Mouse (Mus musculus): Measurements from ENCODE around the gene Gmppa.

Gmppa gene

DNA sequence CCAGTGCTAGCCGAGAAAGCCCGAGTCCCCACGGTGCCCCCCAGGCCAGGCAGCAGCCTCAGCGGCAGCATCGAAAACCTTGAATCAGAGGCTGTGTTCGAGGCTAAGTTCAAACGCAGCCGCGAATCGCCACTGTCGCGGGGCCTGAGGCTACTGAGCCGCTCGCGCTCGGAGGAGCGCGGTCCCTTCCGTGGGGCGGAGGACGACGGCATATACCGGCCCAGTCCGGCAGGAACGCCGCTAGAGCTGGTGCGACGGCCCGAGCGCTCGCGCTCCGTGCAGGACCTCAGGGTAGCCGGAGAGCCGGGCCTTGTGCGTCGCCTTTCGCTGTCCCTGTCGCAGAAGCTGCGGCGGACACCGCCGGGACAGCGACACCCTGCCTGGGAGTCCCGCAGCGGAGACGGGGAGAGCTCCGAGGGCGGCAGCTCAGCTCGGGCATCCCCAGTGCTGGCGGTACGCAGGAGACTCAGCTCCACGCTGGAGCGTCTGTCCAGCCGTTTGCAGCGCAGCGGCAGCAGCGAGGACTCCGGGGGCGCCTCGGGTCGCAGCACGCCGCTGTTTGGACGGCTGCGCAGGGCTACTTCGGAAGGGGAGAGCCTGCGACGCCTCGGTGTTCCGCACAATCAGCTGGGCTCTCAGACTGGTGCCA is 12.8 kb upstream of the Gmppa start:
- DNase-seq (ENCODE audit: low spot score in 2 of 2), result no peak

DNA sequence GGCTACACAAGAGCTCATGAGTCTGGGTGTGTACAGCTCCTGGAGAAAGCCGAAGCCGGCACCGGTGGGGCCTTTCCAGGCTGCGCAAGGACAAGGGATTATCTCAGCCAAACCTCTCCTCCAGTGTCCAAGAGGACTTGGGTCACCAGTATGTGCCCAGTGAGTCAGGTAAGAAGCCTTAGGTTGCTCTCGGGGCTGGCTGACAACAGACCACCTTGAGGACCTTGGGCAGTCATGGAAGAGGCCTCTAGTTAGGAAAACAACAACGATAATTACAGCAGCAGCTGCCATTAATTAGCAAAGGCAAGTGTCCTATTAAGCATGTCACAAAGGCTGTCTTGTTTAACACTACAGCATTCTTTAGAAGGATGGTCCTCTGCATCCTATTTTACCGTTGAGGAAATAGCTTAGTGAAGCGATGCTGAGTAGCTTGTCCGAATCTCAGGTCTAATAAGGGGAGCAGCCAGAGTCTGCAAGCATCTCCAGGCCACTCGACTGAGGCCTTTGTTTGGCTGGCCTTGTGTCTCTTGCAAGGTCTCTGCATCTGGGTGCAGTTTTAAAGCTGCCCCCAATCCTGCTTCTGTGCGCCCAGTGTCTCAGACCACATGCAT is 11.8 kb upstream of the Gmppa start:
- DNase-seq (ENCODE audit: low spot score in 2 of 2), result no peak

- no peak for DNase-seq (ENCODE audit: low spot score in 2 of 2)
Observed at GRCm38 (mm10) chr1:75425796-75426471, 9.8 kb upstream of the Gmppa start.

DNA sequence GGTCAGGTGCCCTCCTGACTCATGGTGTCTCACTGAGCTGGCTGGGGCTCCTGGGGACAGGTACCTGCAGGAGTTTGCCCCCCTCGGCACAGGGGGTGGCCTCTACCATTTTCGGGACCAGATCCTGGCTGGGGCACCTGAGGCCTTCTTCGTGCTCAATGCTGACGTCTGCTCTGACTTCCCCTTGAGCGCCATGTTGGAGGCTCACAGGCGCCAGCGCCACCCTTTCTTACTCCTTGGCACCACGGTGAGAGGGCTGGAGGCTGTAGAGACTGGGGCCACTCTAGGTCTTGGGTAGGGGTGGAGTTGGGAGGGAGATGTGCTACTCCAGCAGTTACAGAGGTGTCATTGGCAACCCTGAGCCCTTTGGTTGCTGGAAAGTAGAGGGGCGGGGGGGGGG is 3.1 kb downstream of the Gmppa start:
- no peak for DNase-seq (ENCODE audit: low spot score in 2 of 2)

GRCm38 (mm10) chr1:75440661-75441060 is 4.9 kb downstream of the Gmppa start:
- no peak for DNase-seq (ENCODE audit: low spot score in 2 of 2)

DNA sequence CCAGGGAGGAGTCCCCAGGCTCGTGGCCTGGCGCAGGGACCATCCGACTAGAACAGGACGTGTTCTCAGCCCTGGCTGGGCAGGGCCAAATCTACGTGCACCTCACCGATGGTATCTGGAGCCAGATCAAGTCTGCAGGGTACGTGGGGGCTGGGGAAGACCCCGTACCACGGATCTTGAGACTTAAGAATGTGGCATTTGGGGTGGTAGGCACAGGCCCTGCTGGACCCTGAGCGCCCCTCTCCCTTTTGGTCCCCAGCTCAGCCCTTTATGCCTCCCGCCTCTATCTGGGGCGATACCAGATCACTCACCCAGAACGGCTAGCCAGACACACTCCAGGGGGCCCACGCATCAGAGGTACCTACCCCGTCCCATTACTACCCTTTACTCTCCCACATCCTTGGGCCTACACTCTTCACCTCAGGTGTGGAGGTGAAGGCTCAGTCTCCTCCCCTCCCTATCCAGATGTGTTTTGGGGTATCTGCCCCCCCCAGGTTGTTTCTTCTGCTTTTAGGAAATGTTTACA is 5.8 kb downstream of the Gmppa start:
- DNase-seq (ENCODE audit: low spot score in 2 of 2), result no peak

DNA sequence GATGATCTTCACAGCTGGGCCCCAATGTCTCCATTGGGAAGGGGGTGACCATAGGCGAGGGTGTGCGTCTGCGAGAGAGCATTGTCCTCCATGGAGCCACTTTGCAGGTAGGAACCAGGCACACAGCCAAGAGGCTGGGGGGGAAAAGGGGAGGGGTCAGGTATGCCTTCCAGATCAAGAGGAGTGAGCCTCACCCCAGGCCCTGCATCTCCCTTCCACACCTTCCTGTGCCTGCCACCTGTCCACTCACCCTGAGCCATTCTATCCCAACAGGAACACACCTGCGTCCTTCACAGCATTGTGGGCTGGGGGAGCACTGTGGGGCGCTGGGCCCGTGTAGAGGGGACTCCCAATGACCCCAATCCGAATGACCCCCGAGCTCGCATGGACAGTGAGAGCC is 6.4 kb downstream of the Gmppa start:
- no peak for DNase-seq (ENCODE audit: low spot score in 2 of 2)

- no peak for DNase-seq (ENCODE audit: low spot score in 2 of 2)
Observed at GRCm38 (mm10) chr1:75442811-75443210, 7.1 kb downstream of the Gmppa start.

- DNase-seq (ENCODE audit: low spot score in 2 of 2), result no peak
Observed at GRCm38 (mm10) chr1:75443247-75444024, 7.7 kb downstream of the Gmppa start.

DNA sequence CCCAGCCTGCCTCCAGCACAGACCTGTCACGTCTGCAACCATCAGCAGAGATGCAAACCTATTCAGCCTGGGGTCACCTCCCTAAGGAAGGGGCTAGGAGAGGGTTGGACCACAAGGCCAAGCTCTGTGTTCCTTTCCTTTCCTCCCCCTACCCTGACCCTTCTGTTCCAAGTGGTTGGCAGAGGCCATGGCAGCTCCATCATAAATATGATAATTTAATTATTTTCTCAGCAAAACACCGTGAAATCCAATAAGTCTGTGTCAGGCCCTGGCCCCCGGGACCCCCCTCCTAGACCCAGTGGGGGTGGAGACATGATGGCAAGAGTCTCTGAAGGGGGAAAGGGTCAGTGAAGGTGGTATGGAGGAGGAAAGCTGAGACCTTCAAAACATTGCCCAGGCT is 8.5 kb downstream of the Gmppa start:
- no peak for DNase-seq (ENCODE audit: low spot score in 2 of 2)

DNA sequence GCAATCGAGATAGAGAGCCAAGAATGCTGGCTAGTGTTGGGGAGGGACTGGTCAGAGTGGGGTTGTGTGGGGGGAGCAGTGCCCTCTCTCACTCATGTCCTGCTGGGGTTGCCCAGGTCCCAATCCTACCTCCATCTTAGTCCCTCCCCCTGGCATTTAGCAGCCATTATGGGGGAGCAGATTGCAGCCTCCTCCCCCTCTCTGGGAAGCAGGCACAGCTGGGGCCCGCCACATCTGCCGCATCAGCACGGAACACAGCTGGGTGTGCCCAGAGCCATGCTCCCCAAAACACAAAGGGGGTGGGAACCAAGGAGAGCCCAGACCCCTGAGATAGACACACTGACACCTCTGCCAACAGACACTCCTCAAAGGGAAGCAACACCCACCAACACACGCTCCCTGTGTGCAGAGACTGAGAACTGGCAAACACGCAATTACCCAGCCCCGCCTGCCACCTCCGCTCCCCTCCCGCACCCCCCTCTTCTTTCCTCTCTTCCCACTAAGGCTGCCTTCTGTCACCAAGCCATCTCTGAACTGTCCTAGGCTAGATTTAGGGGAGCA is 9.5 kb downstream of the Gmppa start:
- no peak for DNase-seq (ENCODE audit: low spot score in 2 of 2)

DNA sequence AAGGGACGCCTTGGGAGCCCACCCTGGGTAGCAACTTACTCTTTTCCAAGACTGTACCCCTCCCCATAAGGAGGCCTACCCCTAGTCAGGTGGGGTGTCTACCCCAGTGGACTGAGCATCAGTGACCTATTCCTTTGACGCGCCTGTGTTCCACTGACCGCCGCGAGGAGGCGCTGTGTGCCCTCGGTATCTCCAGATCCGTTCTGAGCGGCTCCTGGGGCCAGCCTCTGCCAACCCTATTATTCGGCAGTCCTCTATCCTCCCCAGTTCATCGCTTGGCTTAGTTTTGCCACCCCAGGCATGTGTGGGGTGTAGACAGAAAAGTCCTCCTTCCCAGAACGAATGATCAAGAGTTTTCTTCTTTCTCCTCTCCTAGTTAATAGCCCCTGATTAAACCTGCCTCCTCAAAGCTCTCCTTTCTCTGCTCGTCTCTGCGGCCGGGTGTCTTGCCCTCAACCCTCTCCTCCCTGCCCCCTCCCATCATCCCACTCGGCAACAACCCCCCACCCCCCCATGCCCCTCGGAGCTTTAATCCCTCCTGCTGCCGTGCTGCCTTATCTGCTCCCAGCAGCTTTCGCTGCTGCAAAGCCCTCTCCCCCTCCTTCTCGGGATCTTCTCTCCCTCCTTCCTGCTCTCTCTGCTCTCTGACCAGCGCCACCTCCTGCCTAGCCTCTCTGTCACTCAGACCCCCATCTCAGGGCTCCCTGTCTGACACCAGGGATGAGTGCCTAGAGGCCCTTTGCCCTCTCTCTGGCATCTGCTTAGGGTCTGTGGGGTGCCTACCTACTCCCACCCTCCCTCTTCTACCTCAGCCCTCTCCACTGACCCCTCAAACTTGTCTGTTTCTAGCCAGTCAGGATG is 10.3 kb downstream of the Gmppa start:
- DNase-seq (ENCODE audit: low spot score in 2 of 2), result peak; percentile 65 to 85

DNA sequence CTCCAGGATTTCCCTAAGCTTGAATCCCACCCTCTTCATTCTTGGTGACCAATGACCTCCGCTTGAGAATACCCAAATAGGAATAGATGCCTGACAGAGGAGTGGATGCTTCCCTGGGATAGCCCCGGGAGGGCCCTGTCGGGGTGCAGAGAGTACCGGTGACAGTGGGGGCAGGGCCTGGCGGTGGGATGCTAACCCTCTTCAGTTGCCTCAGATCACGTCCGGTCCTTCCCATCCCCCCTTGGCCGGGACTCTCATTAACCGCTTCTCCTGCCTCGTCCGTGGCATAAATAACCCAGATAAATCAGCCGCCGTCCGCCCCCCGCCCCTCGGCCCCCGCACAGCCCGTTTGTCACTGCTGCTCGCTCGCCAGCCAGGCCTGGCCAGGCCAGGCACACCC is 10.9 kb downstream of the Gmppa start:
- no peak for DNase-seq (ENCODE audit: low spot score in 2 of 2)

DNA sequence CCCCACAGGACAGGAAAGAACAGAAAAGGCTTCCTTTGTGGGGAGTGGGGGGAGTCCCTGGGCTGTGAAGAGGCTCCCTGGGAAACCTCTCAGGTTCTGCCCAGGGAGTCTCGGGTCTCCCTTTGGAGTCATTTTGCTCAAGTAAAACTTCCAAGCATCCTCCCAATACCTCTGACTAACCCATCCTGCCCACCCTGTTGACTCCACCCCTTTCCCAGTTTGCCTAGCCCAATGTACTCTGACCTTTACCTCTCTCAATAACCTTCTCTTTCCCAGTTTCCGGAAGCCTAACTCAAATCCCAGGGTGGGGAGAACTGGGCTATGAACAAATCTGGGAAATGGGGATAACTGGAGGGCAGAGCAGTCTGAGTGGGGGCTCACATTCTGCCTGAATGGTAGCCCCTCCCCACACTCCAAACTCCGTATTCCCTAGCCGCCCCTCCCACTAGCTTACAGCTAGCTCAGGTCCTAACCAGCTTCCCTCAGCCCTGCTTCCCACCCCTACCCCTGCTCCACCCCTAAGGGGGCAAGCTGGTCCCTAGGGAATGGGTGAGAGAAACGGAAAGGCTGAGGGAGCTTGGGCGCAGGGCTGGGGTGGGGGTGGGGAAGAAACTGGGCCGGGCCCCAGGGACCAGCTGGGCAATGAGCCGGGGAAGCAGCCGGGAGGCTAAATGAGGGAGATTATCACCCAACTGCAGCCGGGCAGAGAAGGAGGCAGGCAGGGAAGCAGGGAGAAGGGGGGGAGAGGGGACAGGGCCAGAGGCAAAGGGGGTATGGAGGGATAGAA is 11.7 kb downstream of the Gmppa start:
- DNase-seq (ENCODE audit: low spot score in 2 of 2), result no peak

DNA sequence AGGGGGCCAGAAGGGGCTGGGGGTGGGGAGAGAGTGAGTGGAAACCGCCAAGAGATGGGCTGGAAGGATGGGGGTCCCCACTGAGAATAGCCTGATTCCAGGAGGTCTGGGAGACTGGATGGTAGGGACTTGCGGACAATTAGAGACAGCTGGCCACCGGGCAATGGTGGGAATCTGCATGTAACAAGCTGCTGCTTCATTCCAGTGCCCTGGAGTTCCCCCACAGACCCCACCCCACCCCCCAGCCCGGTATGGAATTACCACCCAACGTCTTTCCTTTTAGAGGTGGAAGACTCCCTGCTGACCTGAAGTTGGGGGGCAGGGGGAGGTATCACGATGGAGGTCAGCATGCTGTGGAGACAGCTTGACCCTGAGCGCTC is 12.3 kb downstream of the Gmppa start:
- no peak for DNase-seq (ENCODE audit: low spot score in 2 of 2)

DNA sequence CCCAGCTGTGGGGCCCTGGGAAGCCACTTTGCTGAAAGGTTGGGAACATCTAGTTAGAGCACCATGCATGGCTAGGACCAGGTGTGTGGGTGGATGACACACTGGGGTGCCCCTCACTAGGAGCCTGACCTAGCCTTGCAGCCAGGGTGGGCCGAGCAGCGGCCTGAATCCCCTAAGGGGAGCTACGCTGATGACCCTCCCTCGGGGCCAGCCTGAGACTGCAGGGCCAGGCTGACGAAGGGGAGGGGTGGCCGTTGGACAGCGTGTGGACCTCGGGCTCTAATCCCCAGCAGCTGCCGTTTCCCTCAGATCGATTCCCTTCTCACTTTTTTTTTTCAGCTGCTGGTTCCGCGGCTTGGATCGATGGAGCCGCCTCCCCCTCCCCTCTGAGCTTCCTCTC is 13.2 kb downstream of the Gmppa start:
- no peak for DNase-seq (ENCODE audit: low spot score in 2 of 2)

DNA sequence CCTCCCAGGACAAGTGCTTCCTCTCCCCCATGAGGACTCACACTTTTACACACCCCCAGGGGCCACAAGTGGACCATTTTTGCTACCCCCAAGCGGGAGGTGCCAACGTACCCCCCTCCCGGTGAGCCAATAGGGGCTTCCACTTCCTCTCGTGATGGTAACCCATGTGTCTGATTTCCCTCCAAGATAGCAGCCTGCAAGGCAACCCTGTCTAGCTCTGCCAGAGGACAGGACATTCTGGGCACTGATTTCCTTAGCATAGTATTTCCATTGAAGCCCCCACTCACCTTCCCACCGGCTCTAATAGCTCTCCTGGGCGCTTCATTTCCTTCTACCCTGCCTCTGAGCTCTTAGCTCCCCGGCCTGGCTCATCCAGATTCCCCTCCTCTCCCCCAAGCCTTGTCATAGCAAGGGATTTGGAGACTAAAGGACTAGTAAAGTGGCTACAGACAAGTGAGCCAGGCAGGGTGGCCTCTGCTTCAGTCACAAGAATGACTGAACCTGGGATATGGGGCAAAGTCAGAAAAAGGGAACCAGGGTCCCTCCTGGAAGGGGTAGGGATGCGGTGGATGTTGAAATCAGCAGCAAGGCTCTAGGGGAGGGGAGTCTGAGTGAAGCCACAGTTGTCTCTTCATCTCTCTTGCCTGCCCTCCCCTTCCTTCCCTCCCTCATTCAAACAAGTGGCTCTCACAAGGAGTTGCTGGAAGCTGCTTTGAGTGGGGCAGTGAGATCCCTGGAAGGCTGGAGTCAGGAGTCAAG is 13.8 kb downstream of the Gmppa start:
- DNase-seq (ENCODE audit: low spot score in 2 of 2), result no peak

- no peak for DNase-seq (ENCODE audit: low spot score in 2 of 2)
Observed at GRCm38 (mm10) chr1:75450314-75451005, 14.7 kb downstream of the Gmppa start, which contains the start of gene Asic4. TSS of gene Asic4 (plus strand) at chr1:75450436.

DNA sequence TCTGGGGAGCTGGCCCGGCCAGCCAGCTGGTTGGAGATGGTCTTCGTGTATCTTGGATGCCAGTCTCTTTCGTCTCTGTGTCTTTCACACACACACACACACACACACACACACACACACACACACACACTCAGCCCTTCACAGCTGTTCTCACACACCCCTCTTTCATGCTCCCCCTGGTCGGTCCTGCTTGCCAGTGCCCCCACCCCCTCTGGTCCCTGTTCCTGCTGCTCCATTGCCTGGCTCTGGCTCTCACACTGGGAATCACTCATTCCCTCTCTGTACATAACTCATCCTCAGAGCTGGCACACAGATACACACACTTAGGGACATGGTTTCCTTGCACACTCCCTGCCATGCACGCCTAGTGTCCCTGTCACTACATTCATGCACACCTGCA is 16.2 kb downstream of the Gmppa start:
- DNase-seq (ENCODE audit: low spot score in 2 of 2), result no peak
